Mouse (Mus musculus): Measurements from ENCODE around the gene Mb21d2.

DNA sequence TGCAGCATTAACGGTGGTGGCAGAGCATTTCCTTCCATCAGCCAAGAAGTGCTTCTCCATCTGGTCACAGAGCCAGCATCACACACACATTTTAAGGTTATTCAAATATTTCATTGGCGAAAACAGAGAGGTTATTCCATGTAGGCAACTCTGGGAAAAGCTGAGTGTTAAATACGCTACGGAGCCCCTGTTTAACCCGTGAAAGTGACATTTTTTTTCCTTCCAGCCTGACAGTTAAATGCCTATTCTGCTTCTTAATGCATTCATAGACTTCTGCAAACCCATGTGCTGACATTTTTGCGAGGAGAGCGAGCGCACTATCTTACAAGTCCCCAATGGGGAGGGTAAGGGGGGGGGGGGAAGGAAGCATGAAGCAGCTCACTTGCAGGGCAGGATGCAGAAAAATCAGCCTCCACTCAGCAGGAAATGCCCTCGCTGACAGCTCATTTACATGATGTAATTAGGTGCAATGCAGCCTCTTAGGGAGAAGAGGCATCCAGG is 52.3 kb downstream of the Mb21d2 start:
- TF ChIP-seq POLR2A (IDR thresholded peaks at IDR 0.05; ENCODE audit: borderline replicate concordance, control insufficient read depth, low read depth, low read length) (no peak), CTCF (IDR thresholded peaks at IDR 0.05; ENCODE audit: control insufficient read depth, insufficient read depth, low read length) (no peak)
